Mouse (Mus musculus) brain, embryonic 14.5 days (tissue): ENCODE measurements around the gene Dazap2. TPM values are rescaled to one million over a fixed set of nuclear protein-coding genes. Genes with fewer than 3 reads are reported as not detected.
"Not testable (repeated sequence)": the region's sequence is repeated elsewhere in the genome, so short reads cannot be mapped to it uniquely, and the experiment has no call there.

Experiments used
- DNase-seq: peaks from one replicate; pipeline ENCODE4 v3.0.0-alpha.2; 2011; ENCODE audit warnings: low read depth
- CTCF ChIP-seq: fragments of 200-500 bp; IDR thresholded peaks from 2 replicates; pipeline ENCODE4 v1.5.1; 2012; ENCODE audit warnings: inconsistent platforms, mild to moderate bottlenecking, moderate library complexity, borderline replicate concordance; ENCODE audit not compliant: insufficient read depth, insufficient read length; ENCODE audit errors: extremely low read depth
- POLR2A ChIP-seq: fragments of 200-500 bp; IDR thresholded peaks from 2 replicates; pipeline ENCODE4 v1.6.1; 2012; ENCODE audit warnings: mild to moderate bottlenecking, inconsistent platforms, borderline replicate concordance; ENCODE audit not compliant: poor library complexity, insufficient read depth, insufficient read length, severe bottlenecking; ENCODE audit errors: extremely low read depth
- polyA plus RNA-seq: library from polyadenylated mRNA; depleted of rRNA; stranded (reverse); fragments of >200 nt; gene quantifications from 2 replicates; pipeline ENCODE4 v1.2.3, GENCODE M21; 2012

The Dazap2 gene
- polyA plus RNA-seq, 1 experiment = 139 TPM

GRCm38 (mm10) chr15:100588297-100588696, 26.9 kb upstream of the Dazap2 start:
- no peak for DNase-seq
- no peak for TF ChIP-seq POLR2A
- TF ChIP-seq CTCF = no peak

- DNase-seq = no peak
These were observed 24.7 kb upstream of the Dazap2 start for GRCm38 (mm10) chr15:100590436-100590835.

GRCm38 (mm10) chr15:100592817-100593216, 22.3 kb upstream of the Dazap2 start:
- TF ChIP-seq POLR2A (no peak), CTCF (no peak)
- no peak for DNase-seq

More at GRCm38 (mm10) chr15:100590436-100590835, 24.7 kb upstream of the Dazap2 start:
- TF ChIP-seq POLR2A (no peak), CTCF (no peak)

GRCm38 (mm10) chr15:100598287-100598882, 16.8 kb upstream of the Dazap2 start:
- TF ChIP-seq POLR2A (no peak), CTCF (no peak)
- no peak for DNase-seq

- DNase-seq = peak; percentile 80
- TF ChIP-seq CTCF (no peak), POLR2A (no peak)
These were observed 16.3 kb upstream of the Dazap2 start for GRCm38 (mm10) chr15:100598883-100599275.

GRCm38 (mm10) chr15:100599276-100600046, 15.7 kb upstream of the Dazap2 start, which contains the start of gene Pou6f1:
Gene Pou6f1 (minus strand): TSS chr15:100599984.
- no peak for TF ChIP-seq CTCF
- TF ChIP-seq POLR2A = peak; percentile 50
- DNase-seq = peak; percentile 39

- DNase-seq = peak; percentile 94
- peak; percentile 73; the same call in 1 of the 2 replicates for TF ChIP-seq CTCF
- TF ChIP-seq POLR2A = no peak
These were observed 15.0 kb upstream of the Dazap2 start for GRCm38 (mm10) chr15:100600047-100600695.

- TF ChIP-seq CTCF (no peak), POLR2A (no peak)
- DNase-seq = no peak
These were observed 14.4 kb upstream of the Dazap2 start for GRCm38 (mm10) chr15:100600696-100601272.

GRCm38 (mm10) chr15:100601669-100602068, 13.5 kb upstream of the Dazap2 start:
- TF ChIP-seq POLR2A (no peak), CTCF (no peak)
- no peak for DNase-seq

- not testable (repeated sequence) for DNase-seq
- TF ChIP-seq CTCF = peak; percentile 3; the same call in 1 of the 2 replicates
These were observed 8.5 kb upstream of the Dazap2 start for GRCm38 (mm10) chr15:100606677-100607076.

GRCm38 (mm10) chr15:100611951-100612350, 3.2 kb upstream of the Dazap2 start:
- DNase-seq = no peak
- TF ChIP-seq CTCF (no peak), POLR2A (no peak)

- TF ChIP-seq CTCF = peak; percentile 14; the same call in 1 of the 2 replicates
- TF ChIP-seq POLR2A = no peak
- no peak for DNase-seq
These were observed 2.7 kb upstream of the Dazap2 start for GRCm38 (mm10) chr15:100612432-100612831.
